Mouse (Mus musculus): Measurements from ENCODE around the gene Slc35f1.
"Not testable (repeated sequence)": the region's sequence is repeated elsewhere in the genome, so short reads cannot be mapped to it uniquely, and the experiment has no call there.

Gene Slc35f1

DNA sequence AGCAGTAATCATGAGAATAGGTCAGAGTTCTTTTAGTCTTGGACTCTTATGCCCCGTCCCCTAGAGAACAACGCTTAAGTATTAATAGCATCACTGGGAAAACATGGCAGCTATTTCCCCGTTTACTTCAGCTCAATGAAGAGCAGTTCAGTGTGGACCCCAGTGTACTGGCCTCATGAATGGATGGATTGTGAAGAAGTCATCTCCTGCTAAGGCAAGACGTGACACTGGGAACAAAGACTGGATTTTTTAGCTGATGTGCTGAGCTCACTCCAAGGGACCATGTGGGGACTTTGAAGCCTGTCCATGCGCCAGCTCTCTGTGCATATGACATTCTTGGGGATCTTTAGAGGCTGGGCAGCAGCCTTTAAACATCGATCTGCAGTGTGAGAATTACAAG is 101.2 kb downstream of the Slc35f1 start:
- DNase-seq: no peak

DNA sequence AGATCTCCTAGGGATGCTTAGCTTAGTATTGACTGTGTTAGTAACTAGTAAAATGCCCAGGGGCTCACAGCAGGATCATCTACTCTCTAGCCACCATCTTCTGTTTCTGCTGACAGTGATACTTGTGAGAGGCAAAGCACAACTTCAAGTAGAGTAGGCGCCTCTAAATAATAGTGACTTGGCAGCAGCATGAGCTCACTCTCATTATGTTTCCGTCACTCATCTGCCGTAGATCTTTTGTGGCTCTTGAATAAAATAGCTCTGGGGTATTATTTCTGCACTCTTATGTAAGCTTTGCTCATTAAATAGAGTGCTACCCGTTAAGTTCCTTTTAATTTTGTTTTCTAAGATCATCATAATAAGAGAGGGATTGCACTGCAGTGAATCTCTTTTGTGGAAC is 107.1 kb downstream of the Slc35f1 start:
- DNase-seq: no peak

DNA sequence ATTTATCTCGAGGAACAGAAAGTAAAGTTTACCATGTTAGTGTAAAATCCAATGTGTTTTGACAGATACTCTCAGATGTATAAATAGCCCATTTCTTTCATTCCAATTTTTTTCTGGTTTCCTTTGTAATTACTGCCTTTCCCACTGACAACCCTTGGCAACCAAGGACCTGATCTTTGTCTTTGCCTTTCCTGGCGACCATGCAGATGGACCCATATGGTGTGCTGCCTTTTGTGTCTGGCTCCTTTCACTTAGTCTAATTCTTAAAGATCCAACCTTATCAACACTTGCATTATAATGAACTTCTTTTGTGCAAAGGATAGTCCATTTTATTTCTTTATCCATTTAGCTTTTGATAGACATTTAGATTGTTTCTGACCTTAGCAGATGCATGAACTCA is 117.5 kb downstream of the Slc35f1 start:
- no peak for DNase-seq

DNA sequence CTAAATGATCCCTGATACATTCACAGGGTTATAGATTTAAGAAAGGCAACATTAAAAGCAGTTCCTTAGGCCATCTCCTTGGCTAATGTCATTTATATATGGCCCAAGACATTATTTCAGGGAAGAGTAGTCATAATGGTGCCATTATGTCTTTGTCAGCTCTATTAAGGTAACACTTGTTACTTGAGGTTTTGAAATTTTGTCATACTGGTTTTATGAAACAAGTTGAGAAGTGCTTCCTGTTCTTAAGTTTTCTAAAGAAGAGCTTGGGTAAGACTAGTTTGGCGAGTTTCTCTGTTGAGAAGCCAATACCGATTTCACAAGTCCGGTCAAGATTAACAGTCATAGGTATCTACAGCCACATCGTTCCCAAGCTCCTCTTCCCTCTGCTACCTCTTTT is 122.5 kb downstream of the Slc35f1 start:
- DNase-seq: no peak

DNA sequence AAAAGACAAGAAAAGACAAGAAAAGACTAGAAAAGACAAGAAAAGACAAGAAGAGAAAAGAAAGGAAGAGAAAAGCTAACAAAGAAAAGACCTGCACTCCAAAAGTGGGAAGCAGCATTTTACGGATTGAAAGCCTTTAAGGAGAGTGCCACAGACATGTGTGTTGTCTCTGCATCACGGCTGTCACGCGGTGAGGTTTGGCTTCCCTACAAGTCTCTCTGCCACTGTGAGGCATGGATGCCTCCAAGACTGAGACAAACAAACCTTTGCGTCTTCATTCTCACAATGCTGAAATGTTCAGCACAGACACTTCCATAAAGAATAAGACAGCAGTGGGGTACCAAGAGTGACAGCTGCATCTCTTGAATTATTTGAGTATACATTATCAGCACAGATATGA is 124.0 kb downstream of the Slc35f1 start:
- DNase-seq: no peak

DNA sequence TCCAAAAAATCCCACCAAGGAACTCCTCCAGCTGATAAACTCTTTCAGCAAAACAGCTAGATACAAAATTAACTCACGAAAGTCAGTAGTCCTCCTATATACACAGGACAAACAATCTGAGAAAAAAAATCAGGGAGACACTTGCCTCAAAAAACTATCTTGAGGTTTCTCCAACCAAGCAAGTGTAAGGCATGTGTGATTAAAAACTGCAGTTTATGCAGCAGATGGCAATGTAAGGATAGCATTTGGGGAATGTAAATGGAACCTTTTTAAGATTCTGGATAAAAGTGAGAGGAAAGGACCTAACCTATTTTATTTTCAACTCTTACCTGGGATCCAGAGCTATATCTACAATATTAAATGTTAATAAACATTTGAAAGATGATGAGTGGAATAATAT is 129.3 kb downstream of the Slc35f1 start:
- no peak for DNase-seq

DNA sequence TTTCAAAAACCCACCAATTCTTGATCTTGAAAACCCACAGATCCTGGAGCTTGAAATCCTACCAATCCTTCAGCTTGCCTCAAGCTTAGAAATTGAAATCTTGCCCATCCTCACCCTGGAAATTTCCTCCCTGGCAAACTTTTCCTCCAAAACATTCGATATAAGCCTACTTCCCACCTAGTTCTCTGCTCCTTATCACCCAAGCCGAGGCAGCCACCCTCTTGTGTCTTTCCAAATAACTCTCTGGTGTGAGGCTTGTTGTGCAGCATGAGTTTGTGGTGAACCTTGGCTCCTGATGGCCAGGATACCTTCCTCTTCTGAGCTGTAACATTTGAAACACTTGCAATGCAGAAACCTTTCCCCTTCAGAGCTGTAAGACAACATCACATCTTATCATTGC is 132.6 kb downstream of the Slc35f1 start:
- no peak for DNase-seq

DNA sequence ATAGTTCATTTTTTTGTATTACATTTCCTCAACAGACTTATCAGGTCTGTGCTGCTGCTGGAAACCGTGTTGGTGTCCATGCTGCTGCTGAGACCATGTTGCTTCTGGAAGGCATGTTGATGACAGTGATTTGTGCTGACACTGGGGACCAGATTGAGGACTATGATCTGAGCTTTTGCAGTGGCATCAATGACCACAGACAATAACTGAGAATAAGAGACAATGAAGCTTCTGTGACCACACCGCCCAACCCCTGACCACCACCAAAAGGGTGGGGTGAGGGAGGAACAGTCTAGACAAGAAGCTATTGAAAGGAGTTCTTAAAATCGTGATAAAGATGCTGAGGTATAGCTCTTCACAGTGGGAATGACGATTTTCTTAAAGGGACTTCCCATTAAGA is 135.4 kb downstream of the Slc35f1 start:
- no peak for DNase-seq

DNA sequence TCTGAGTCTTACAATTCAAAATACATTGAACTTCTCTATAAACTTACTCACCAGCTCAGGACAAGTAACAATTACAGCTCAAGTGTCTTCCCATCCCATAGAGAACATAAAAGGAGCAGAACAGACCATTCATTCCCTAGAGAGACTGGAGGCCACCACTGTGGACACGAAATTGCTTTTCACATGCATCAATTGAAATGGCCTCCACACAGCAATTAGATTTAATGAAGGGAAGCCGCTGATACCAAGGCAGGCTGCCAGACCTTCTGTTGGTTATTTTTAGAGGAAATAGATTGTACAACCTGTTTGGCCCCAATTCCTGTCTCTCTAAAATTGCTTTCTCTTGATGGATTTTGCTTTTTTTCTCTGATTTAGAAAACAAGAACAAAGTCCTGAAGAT is 150.5 kb downstream of the Slc35f1 start:
- peak; percentile 5 for DNase-seq

DNA sequence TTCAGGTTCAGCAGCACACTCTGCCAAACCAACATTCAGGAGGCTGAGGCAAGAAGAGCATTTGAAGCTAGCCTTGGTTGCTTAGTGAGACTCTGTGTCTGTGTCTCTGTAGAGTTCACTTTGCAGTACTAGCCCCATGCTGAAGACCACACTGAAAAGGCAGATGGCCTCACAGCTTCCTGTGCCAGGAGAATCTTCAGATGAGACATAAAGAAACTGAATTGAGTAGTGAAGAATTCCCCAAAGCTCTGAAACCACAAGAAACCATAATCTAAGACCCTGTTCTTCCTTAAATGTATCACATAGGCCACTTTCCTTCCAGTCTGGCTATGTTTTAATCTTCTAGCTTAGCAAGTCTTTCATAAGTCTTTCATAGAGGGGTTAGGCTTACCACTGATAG is 161.7 kb downstream of the Slc35f1 start:
- no peak for DNase-seq

DNA sequence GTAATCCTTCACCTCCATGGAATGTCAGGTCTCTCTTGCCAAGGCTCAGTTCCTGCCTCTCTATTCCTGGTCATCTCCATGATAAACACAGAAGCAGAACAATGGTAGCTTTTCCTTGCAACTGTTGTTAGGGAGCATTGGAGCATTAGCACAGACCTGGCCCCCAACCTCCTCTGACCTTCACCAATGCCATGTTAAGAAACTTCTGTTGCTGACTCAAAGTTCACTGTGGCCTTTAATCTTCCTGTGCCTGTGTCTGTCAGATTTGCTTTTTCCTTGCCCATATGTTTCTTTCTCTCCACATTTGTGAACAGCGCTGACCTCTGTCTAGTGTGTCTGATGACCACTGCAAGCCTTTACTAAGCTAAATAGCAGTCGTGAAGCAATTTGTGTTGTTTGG is 170.5 kb downstream of the Slc35f1 start:
- no peak for DNase-seq

DNA sequence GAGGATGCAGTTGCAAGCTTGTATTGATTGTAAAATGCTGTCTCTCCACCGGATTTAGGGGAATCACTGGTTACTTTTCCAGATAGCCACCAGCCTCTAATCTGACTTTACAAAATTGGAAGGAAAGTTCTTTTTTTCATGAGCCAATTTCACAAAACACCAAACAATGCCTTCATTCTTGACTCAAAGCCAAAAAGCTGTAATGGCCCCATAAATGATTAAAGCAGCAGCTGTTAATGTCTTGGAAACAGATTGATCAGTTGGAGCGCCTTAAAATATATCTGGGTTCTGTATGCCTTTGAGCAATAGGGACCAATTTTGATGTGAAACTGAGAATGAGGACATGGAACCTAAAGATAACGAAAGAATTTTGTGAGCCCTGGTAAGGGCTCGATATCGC is 174.6 kb downstream of the Slc35f1 start:
- DNase-seq: no peak

DNA sequence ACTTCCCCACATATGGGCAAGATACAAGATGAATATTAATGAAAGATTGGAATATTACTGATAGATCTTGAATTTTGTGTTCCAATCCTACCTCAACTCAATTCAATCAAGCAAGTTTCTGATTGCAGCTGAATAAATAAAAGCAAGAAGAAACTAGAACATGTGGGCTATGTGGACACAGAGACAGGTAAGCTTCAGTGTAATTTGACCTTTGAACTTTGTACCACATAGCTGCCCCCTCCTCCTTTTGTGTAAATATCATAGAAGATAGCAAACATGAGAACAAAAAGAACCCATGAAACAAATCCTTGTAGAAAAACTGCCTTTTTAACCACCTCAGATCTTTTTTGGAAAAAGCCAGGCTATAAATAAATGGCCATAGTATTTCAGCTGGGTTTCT is 180.8 kb downstream of the Slc35f1 start:
- DNase-seq: no peak

DNA sequence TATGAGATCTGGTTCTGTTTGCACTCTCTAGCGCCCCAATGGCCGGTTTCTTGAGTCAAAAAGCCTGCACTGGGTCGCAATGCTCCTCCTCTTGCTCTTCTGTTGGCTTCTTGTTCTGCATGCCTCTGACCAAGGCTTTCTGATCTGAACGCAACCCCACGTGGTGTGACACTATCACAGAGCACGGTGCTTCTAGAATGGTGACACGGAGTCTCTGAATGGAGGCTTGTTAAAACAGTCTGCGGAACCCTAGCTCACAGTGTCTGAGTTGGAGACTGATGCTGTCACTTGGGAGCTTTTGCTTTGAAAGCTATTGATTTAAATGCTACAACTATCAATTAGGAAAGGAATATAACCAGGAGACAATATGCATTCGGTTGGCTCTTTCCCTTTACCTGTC is 183.8 kb downstream of the Slc35f1 start:
- DNase-seq: no peak

DNA sequence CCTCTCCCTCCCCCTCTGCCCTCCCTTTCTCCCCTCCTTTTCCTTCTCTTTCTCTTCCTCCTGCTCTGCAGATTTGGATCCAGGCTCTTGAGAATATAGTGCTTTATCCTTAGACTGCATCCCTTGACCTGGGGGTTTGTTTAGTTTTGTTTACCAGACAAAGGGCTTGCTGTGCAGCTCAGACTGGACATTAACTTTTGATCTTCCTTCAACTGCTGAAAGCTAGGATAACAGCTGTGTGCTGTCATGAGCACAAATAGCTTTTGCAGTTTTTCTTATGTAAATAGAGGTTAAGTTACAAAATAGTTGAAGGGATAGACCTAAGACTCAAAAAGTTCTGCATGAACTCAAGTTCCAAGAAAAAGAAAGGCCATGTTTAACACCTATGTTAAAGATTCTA is 184.4 kb downstream of the Slc35f1 start:
- no peak for DNase-seq

DNA sequence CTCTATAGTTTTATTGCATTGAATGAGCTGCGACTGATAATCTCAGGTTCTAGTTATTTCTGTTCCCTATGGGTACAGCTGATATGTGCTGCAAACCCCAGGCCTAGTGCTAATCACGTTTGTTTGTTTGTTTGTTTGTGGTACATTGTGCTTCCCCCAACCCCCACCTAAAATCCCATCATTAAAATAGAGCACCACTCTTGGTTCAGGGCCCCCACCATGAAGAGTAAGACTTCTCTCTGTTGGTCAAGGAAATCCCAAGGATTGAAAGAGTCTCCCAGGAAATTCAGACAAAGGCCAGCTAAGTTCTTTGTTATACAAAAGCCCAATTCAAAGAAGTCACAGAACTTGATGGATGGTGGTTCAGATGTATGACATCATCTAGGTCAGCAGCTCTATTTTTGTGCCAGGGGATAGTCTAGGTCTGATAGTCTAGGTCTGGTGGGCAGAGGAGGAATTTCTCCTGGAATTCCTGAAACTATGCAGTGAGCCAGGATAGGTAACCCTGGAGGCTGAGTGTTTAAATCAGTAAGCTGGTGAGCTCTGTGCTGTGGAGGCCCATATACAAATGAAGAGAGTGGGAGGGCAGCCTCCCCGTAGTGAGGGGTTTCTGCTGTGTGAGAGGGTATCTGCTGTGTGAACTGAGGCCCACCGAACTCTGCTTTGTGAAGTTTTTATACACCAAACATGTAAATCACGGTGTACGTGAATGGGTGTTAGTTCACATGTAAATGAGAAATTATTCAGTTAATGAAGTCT is 187.1 kb downstream of the Slc35f1 start:
- no peak for DNase-seq

DNA sequence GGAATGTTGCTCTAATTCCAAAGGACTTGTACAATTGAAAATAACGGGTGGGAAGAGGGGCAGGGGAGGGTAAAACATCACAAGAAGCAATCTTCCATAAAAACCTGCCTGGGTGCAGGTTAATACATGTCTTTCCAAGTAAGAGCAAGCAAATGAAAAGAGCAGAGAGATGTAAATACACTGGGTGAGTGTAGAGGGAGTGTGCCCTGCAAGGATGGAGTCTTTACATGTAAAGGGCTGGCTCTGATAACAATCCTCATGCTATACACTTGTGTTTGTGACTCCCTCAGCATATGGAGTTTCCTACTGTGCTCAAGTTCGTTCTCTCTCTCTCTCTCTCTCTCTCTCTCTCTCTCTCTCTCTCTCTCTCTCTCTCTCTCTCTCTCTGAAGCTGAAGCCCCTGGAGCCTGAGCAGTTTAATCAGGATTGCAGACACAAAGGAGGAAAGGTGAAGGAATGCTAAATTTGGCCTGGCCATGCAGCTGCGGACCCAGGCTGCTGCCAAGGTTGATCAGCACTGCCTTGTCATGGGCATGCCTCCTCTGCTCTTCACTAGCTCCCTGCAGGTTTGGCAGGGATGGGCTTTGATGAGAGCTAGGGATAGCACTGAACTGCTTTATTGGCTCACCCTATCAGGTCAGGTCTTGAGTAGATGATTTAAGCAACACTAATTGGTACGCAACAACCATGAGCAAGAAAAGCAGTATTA is 187.9 kb downstream of the Slc35f1 start:
- no peak for DNase-seq

DNA sequence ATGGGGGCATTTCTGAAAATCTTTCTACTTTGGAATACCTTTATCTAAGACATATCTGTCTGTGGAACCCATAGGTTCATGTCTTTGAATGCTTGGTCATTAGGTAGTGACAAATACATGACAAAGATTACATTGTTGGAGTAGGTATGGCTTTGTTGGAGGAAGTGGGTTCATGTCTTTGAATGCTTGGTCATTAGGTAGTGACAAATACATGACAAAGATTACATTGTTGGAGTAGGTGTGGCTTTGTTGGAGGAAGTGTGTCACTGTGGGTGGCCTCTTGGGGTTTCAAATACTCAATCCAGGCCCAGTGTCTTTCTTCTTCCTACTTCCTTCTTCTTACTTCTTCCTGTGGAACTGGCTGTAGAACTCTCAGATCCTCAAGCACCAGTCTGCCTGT is 206.4 kb downstream of the Slc35f1 start:
- DNase-seq: not testable (repeated sequence)

DNA sequence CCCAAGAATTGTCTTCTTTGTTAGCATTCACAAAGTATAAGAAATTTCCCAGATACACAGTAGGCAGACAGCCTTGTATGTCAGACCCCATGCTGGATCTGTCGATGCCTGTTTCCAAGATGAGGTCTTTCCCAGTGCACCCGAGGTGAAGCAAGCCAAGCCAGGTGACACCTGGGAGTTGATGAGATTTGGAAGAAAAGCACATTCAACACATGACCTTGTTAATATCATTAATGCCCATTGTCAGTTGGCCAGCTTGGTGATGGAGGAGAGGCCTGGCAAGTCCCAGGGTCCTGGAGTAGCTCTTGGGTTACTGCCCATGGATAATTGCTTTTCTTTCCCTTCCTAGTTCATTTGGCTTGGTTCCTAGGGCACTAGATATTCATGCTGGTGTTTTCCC is 214.6 kb downstream of the Slc35f1 start:
- DNase-seq: no peak

DNA sequence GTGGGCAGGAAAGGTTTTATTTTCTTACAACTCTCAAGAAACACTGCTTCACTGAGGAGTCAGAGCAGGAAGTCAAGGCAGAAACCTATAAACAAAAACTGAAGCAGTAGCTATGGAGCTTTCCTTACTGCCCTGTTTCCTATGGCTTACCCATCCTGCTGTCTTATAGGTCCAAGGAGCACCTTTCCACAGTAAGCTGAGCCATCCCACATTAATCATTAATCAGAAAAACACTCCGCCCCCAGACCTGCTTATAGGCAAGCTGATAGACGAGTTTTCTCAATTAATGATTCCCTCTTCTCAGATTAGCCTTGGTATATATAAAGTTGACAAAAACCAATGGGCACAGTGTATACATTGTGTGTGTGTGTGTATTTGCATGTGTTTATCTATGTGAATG is 221.4 kb downstream of the Slc35f1 start:
- DNase-seq: no peak

DNA sequence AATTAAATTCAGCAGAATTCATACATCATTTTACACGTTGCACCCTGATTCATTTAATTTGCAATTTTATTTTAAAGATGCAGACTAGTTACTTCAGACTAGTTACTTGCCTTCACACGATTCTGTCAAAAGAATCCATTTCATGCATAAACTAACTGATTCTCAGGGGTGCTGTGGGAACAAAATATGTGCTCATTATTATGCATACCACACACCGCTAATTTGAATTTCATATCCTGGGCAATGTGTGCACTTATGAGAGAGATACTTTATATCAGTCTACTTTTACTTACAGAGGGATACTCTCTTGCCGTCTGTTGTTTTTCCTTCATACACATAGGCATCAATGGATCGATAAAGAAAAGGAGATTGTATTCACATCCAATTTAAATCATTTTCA is 228.4 kb downstream of the Slc35f1 start:
- no peak for DNase-seq

DNA sequence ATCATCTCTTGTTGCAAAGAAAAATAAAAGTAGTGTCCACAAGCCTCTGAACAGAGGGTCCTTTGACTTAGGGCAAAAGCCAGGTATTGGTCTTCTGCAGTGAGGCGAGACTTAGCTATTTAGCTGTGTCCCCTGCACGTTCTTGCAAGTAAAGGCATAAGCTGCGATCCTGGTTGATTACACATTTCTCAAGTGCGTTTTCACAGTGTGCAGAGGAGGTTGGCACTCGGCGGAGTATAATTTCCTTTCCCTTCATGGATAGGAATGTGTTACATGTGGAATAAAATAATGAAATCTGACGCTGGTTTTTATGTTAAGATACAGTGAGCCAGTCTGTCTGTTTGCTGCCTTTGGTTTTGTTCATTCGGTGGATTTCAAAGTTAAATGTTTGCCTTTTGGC is 232.8 kb downstream of the Slc35f1 start:
- DNase-seq: no peak

DNA sequence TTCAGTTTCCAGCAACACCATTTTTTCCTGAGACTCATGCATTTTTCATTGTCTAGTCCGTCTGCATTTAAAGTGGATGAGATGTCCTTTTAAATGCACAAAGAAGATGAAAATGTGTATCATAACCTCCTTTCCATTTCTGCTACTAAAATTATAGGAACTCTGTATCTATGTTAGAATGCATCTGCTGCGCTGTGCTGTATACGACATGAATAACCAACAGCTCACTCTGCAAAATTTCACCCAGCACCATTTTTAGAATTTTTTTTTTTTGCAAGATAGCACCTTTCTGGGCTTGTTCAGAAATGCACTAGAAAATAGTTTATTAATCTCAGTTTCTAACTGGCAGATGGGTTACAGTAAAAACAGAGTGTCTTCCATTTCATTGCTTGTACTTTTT is 236.0 kb downstream of the Slc35f1 start:
- no peak for DNase-seq

DNA sequence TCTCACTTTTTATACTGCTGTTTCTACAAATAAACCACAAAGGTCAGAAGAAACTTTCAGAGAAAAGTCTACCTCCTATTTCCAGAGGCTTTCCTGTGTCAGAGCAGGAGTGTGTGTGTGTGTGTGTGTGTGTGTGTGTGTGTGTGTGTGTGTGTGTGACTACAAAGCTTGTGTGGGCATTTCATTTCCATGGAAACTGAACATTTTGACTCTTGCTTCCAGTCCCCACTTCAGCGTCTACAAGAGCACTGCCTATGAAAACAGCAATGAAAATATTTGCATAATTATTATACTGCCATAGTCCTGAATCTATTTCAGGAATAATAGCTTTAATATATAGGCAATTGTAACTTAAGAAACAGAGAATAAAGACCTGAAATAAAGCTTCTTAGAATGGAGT is 241.8 kb downstream of the Slc35f1 start:
- DNase-seq: no peak

DNA sequence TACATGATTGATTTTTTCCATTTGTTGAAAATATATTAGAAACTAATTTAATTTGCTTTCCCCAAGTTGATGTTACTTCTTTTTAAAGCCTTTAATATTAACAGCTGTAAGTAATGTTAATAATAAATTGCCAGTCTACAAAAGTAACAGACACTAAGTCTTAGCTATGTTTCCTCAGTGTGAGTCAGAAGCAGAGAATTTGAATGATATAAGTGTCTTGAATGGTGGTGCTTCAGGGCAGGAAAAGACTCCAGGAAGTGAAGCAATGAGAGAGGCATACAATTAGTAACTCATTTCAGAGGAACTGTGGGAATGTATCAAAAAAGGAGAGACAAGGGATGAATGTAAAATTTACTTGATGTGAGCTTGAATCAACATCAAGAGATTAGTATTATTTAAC is 244.3 kb downstream of the Slc35f1 start:
- no peak for DNase-seq

Data from cerebellum, adult 8-10 months (tissue).